Mouse (Mus musculus): Measurements from ENCODE around the gene Nmral1. TPM values are rescaled to one million over a fixed set of nuclear protein-coding genes. Genes with fewer than 3 reads are reported as not detected.
"Not testable (repeated sequence)": the region's sequence is repeated elsewhere in the genome, so short reads cannot be mapped to it uniquely, and the experiment has no call there.

Nmral1 gene
- total and polyA plus RNA-seq, 3 experiments = 54.6 to 60.4 TPM; not detected in 1

GRCm38 (mm10) chr16:4682628-4683179, 36.5 kb downstream of the Nmral1 start:
- Histone ChIP-seq H3K27me3 (ENCODE audit: control insufficient read depth in 1 of 2, insufficient read depth in 2 of 2, low read length in 2 of 2) (no peaks in the 10 kb centered on the region), H3K9ac (ENCODE audit: control insufficient read depth, low read depth, low read length, poor library complexity, severe bottlenecking) (peak overlapping the region; percentile 82), H3K4me1 (ENCODE audit: control insufficient read depth in 1 of 2, insufficient read depth in 2 of 2, low read length in 2 of 2) (peaks cover 2 to 22% of the 10 kb centered on the region in 2 experiments), H3K4me3 (ENCODE audit: control insufficient read depth in 1 of 2, insufficient read depth in 1 of 2, low read depth in 2 of 2, low read length in 2 of 2) (peak overlapping the region; percentile 57 to 76), H3K36me3 (ENCODE audit: control insufficient read depth in 1 of 2, insufficient read depth in 2 of 2, low read length in 2 of 2) (peaks cover 0 to 42% of the 10 kb centered on the region in 2 experiments; a peak in 3 of 4 replicates), H3K79me2 (ENCODE audit: control insufficient read depth, insufficient read depth, low read length, poor library complexity) (peaks cover 41% of the 10 kb centered on the region), H3K9me3 (replicated peaks; ENCODE audit: insufficient read depth, low read length) (no peaks in the 10 kb centered on the region), H3K27ac (ENCODE audit: control insufficient read depth, low read depth, low read length) (peak overlapping the region; percentile 95)
- peak; percentile 69; the same call in 1 of the 2 replicates for TF ChIP-seq RCOR1 (IDR thresholded peaks at IDR 0.05; ENCODE audit: low read depth, low read length)
- peak; percentile 20; the same call in 1 of the 2 replicates for TF ChIP-seq GATA1 (IDR thresholded peaks at IDR 0.05; ENCODE audit: low read depth, low read length)
- TF ChIP-seq MAFK (IDR thresholded peaks at IDR 0.05; ENCODE audit: borderline replicate concordance, low read depth, low read length) = no peak
- TF ChIP-seq USF2 (IDR thresholded peaks at IDR 0.05; ENCODE audit: borderline replicate concordance in 1 of 2, insufficient read depth in 1 of 2, low read depth in 1 of 2, low read length in 2 of 2) = no peak
- TF ChIP-seq TCF12 (IDR thresholded peaks at IDR 0.05; ENCODE audit: low read depth, low read length) = peak; percentile 56; the same call in 1 of the 2 replicates
- TF ChIP-seq MYC (IDR thresholded peaks at IDR 0.05; ENCODE audit: low read depth, low read length) = peak; percentile 79; the same call in 1 of the 2 replicates
- peak; percentile 78 for TF ChIP-seq USF1 (IDR thresholded peaks at IDR 0.05; ENCODE audit: low read depth, low read length)
- TF ChIP-seq MAX (IDR thresholded peaks at IDR 0.05; ENCODE audit: low read length) = peak; percentile 83
- peak; percentile 52; the same call in 1 of the 2 replicates for TF ChIP-seq MXI1 (IDR thresholded peaks at IDR 0.05; ENCODE audit: low read depth, low read length)
- peak; percentile 44; the same call in 1 of the 2 replicates for TF ChIP-seq ETS1 (IDR thresholded peaks at IDR 0.05; ENCODE audit: low read depth, low read length)
- peak; percentile 53; the same call in 1 of the 2 replicates for TF ChIP-seq ZNF384 (IDR thresholded peaks at IDR 0.05; ENCODE audit: low read depth, low read length)
- DNase-seq (ENCODE audit: low read depth, low spot score) = peak; percentile 60

GRCm38 (mm10) chr16:4680922-4681455, 38.2 kb downstream of the Nmral1 start:
- not testable (repeated sequence) for DNase-seq (ENCODE audit: low read depth, low spot score); H3K9me3 ChIP-seq (replicated peaks; ENCODE audit: insufficient read depth, low read length); H3K27me3 ChIP-seq (ENCODE audit: control insufficient read depth in 1 of 2, insufficient read depth in 2 of 2, low read length in 2 of 2); H3K4me3 ChIP-seq (ENCODE audit: control insufficient read depth in 1 of 2, insufficient read depth in 1 of 2, low read depth in 2 of 2, low read length in 2 of 2); H3K27ac ChIP-seq (ENCODE audit: control insufficient read depth, low read depth, low read length); H3K9ac ChIP-seq (ENCODE audit: control insufficient read depth, low read depth, low read length, poor library complexity, severe bottlenecking)
- H3K36me3 ChIP-seq (ENCODE audit: control insufficient read depth in 1 of 2, insufficient read depth in 2 of 2, low read length in 2 of 2) = peaks cover 2 to 38% of the 10 kb centered on the region in 2 experiments
- H3K79me2 ChIP-seq (ENCODE audit: control insufficient read depth, insufficient read depth, low read length, poor library complexity) = peaks cover 36% of the 10 kb centered on the region
- H3K4me1 ChIP-seq (ENCODE audit: control insufficient read depth in 1 of 2, insufficient read depth in 2 of 2, low read length in 2 of 2) = peaks cover 2 to 23% of the 10 kb centered on the region in 2 experiments
